ENCODE assay signal across 14 mouse cellular contexts in genomic region chr19:57487051-57487658, GRCm38 (mm10). TPM values are rescaled to one million over a fixed set of nuclear protein-coding genes. Genes with fewer than 3 reads are reported as not detected.
A peak's percentile ranks its signal among the peaks of the same experiment; 100 is the strongest.
DNase-seq lines count a peak whose midpoint lies in the region; ATAC-seq lines count a peak whose summit lies in the region.
"Had no signal": no experiment of that assay in that cellular context is flagged by ENCODE, and none has a peak within 500 bp of the region (broad histone marks: within the 10 kb centered on the region; RNA-seq: fewer than 3 reads in every experiment).

No protein-coding gene starts in this region.

- no peak for ATAC-seq in forebrain, embryonic 16.5 days
- ATAC-seq in forebrain, embryonic 11.5 days (replicated peaks; ENCODE audit: low FRiP score), result no peak
- ATAC-seq in midbrain, embryonic 12.5 days (ENCODE audit: low FRiP score, low read depth), result no peak
- no peak for ATAC-seq in midbrain, embryonic 11.5 days (ENCODE audit: low FRiP score)
- no peak for ATAC-seq in limb, embryonic 15.5 days (ENCODE audit: insufficient number of reproducible peaks, low FRiP score, low TSS enrichment, low read depth)
- ATAC-seq: Patski had no signal

- 78% methylated on average over 13 of the region's 13 CpGs for WGBS in forebrain, embryonic 16.5 days
- 91% methylated on average over 13 of the region's 13 CpGs for WGBS in forebrain, embryonic 11.5 days
- 79% methylated on average over 13 of the region's 13 CpGs for WGBS in midbrain, embryonic 12.5 days
- WGBS in midbrain, embryonic 11.5 days, result 86% methylated on average over 13 of the region's 13 CpGs
- 29% methylated on average over 13 of the region's 13 CpGs for WGBS in limb, embryonic 15.5 days

- no peak for DNase-seq in forebrain, embryonic 11.5 days (ENCODE audit: low spot score)
- no peak for DNase-seq in midbrain, embryonic 11.5 days (ENCODE audit: low spot score, missing footprints)
- DNase-seq in retina, postnatal 1 day, result peak; percentile 38
- no peak for DNase-seq in cerebellum, postnatal 4 days (ENCODE audit: low spot score in 2 of 2)
- no peak for DNase-seq in ovary, postnatal 36 days (ENCODE audit: low spot score)
- DNase-seq: adrenal gland, postnatal 14 days; heart, postnatal 10 days; kidney, postnatal 14 days; lung, embryonic 14.5 days had no signal

- H3K4me3 ChIP-seq in forebrain, embryonic 16.5 days (replicated peaks; ENCODE audit: low read length), result peak overlapping the region; percentile 13; the same call in 1 of the 2 replicates
- H3K4me3 ChIP-seq in forebrain, embryonic 11.5 days (ENCODE audit: low read depth, low read length), result no peak overlapping the region
- H3K4me3 ChIP-seq in midbrain, embryonic 12.5 days, result no peak overlapping the region
- no peak overlapping the region for H3K4me3 ChIP-seq in midbrain, embryonic 11.5 days (ENCODE audit: low read depth, low read length)
- H3K4me3 ChIP-seq in limb, embryonic 15.5 days, result peak overlapping the region; percentile 8; the same call in 1 of the 2 replicates
- H3K4me3 ChIP-seq: erythroblast, embryonic 14.5 days had no signal

- H3K4me1 ChIP-seq in forebrain, embryonic 16.5 days (replicated peaks; ENCODE audit: control insufficient read depth, insufficient read depth, low read length), result peaks cover 4% of the 10 kb centered on the region; the same call in 1 of the 2 replicates
- H3K4me1 ChIP-seq in forebrain, embryonic 11.5 days (replicated peaks; ENCODE audit: control insufficient read depth, insufficient read depth, low read length), result no peaks in the 10 kb centered on the region
- peaks cover 4% of the 10 kb centered on the region; the same call in 1 of the 2 replicates for H3K4me1 ChIP-seq in midbrain, embryonic 12.5 days
- peaks cover 3% of the 10 kb centered on the region for H3K4me1 ChIP-seq in midbrain, embryonic 11.5 days (ENCODE audit: control insufficient read depth, insufficient read depth, low read length)
- peaks cover 16% of the 10 kb centered on the region for H3K4me1 ChIP-seq in limb, embryonic 15.5 days

- H3K9ac ChIP-seq in forebrain, embryonic 16.5 days (replicated peaks; ENCODE audit: low read depth, low read length), result no peak overlapping the region
- no peak overlapping the region for H3K9ac ChIP-seq in forebrain, embryonic 11.5 days (ENCODE audit: low read length)
- H3K9ac ChIP-seq in midbrain, embryonic 12.5 days (replicated peaks), result no peak overlapping the region
- no peak overlapping the region for H3K9ac ChIP-seq in midbrain, embryonic 11.5 days (ENCODE audit: low read length)
- H3K9ac ChIP-seq in limb, embryonic 15.5 days, result no peak overlapping the region
- H3K9ac ChIP-seq: lung, embryonic 14.5 days had no signal

- no peaks in the 10 kb centered on the region for H3K27me3 ChIP-seq in forebrain, embryonic 16.5 days (replicated peaks; ENCODE audit: control insufficient read depth, insufficient read depth, low read length)
- no peaks in the 10 kb centered on the region for H3K27me3 ChIP-seq in forebrain, embryonic 11.5 days (ENCODE audit: control insufficient read depth, insufficient read depth, low read length)
- H3K27me3 ChIP-seq in midbrain, embryonic 12.5 days, result no peaks in the 10 kb centered on the region
- H3K27me3 ChIP-seq in midbrain, embryonic 11.5 days (ENCODE audit: control insufficient read depth, insufficient read depth, low read length), result no peaks in the 10 kb centered on the region
- H3K27me3 ChIP-seq in limb, embryonic 15.5 days, result no peaks in the 10 kb centered on the region
- H3K27me3 ChIP-seq: Patski had no signal

- no peaks in the 10 kb centered on the region; the same call in 1 of the 2 replicates for H3K9me3 ChIP-seq in forebrain, embryonic 16.5 days (ENCODE audit: control insufficient read depth, low read length)
- no peaks in the 10 kb centered on the region for H3K9me3 ChIP-seq in forebrain, embryonic 11.5 days (ENCODE audit: control insufficient read depth, low read length)
- H3K9me3 ChIP-seq in midbrain, embryonic 12.5 days, result no peaks in the 10 kb centered on the region
- no peaks in the 10 kb centered on the region for H3K9me3 ChIP-seq in midbrain, embryonic 11.5 days (ENCODE audit: control insufficient read depth, low read length)
- no peaks in the 10 kb centered on the region for H3K9me3 ChIP-seq in limb, embryonic 15.5 days

- no peak overlapping the region for H3K4me2 ChIP-seq in forebrain, embryonic 16.5 days (ENCODE audit: low read length)
- H3K4me2 ChIP-seq in forebrain, embryonic 11.5 days (ENCODE audit: low read depth, low read length, severe bottlenecking), result no peak overlapping the region
- H3K4me2 ChIP-seq in midbrain, embryonic 12.5 days (replicated peaks), result no peak overlapping the region
- H3K4me2 ChIP-seq in midbrain, embryonic 11.5 days, result no peak overlapping the region
- peak overlapping the region; percentile 30 for H3K4me2 ChIP-seq in limb, embryonic 15.5 days
- H3K4me2 ChIP-seq: lung, embryonic 14.5 days had no signal

- H3K36me3 ChIP-seq in forebrain, embryonic 16.5 days (ENCODE audit: control insufficient read depth, insufficient read depth), result no peaks in the 10 kb centered on the region; the same call in 1 of the 2 replicates
- H3K36me3 ChIP-seq in forebrain, embryonic 11.5 days (ENCODE audit: control insufficient read depth, insufficient read depth, low read length), result no peaks in the 10 kb centered on the region
- H3K36me3 ChIP-seq in midbrain, embryonic 12.5 days, result no peaks in the 10 kb centered on the region
- no peaks in the 10 kb centered on the region for H3K36me3 ChIP-seq in midbrain, embryonic 11.5 days (ENCODE audit: control insufficient read depth, insufficient read depth, low read length)
- peaks cover 15% of the 10 kb centered on the region for H3K36me3 ChIP-seq in limb, embryonic 15.5 days

- peak overlapping the region; percentile 62 for H3K27ac ChIP-seq in forebrain, embryonic 16.5 days (ENCODE audit: low read length)
- no peak overlapping the region for H3K27ac ChIP-seq in forebrain, embryonic 11.5 days (ENCODE audit: low read depth, low read length)
- peak overlapping the region; percentile 60; the same call in 1 of the 2 replicates for H3K27ac ChIP-seq in midbrain, embryonic 12.5 days (replicated peaks)
- H3K27ac ChIP-seq in midbrain, embryonic 11.5 days (ENCODE audit: low read depth, low read length), result no peak overlapping the region
- peak overlapping the region; percentile 57 for H3K27ac ChIP-seq in limb, embryonic 15.5 days

RNA-seq across cellular contexts. Expression of gene Trub1, which starts 34.4 kb away (rescaled TPM):
- polyA plus RNA-seq in forebrain, embryonic 16.5 days (2015; fragmentation: Nextera tagmentation; extraction: Ambion mirVana), result 17.3 and 18.5 TPM in 2 replicates
- 16.3 and 22.1 TPM in 2 replicates for polyA plus RNA-seq in forebrain, embryonic 11.5 days (2014; fragmentation: Nextera tagmentation; extraction: Ambion mirVana)
- 14.4 and 21.3 TPM in 2 replicates for polyA plus RNA-seq in midbrain, embryonic 12.5 days (2016; fragmentation: Nextera tagmentation; extraction: Ambion mirVana)
- 16.0 and 16.4 TPM in 2 replicates for polyA plus RNA-seq in midbrain, embryonic 11.5 days (2014; fragmentation: Nextera tagmentation; extraction: Ambion mirVana)
- 24.0 and 24.7 TPM in 2 replicates for polyA plus RNA-seq in limb, embryonic 15.5 days (2015; fragmentation: Nextera tagmentation; extraction: Ambion mirVana)

Comparison
In these comparisons a context has a peak if more than half of its experiments do, and no peak if none do; other contexts are left out.
1. H3K27ac ChIP-seq: peak in forebrain, embryonic 16.5 days (single experiment), midbrain, embryonic 12.5 days (single experiment) and limb, embryonic 15.5 days (single experiment); none in forebrain, embryonic 11.5 days (single experiment) and midbrain, embryonic 11.5 days (single experiment).
2. H3K4me3 ChIP-seq: peak in forebrain, embryonic 16.5 days (single experiment) and limb, embryonic 15.5 days (single experiment); none in forebrain, embryonic 11.5 days (single experiment), midbrain, embryonic 12.5 days (single experiment) and midbrain, embryonic 11.5 days (single experiment).